Mouse (Mus musculus) lung, embryonic 16.5 days (tissue): ENCODE data around the gene Sp140. TPM values are rescaled to one million over a fixed set of nuclear protein-coding genes. Genes with fewer than 3 reads are reported as not detected.
"Not testable (repeated sequence)": the region's sequence is repeated elsewhere in the genome, so short reads cannot be mapped to it uniquely, and the experiment has no call there.

ENCODE experiments used
- ATAC-seq: fragments of 200-750 bp; cut with Nextera tagmentation; 2 replicates; pipeline ENCODE4 v1.8.0; 2017; ENCODE audit warnings: low read depth, mild to moderate bottlenecking, moderate library complexity
- H3K27ac ChIP-seq: fragments of 300-500 bp; sonication (generic); 2 replicates; pipeline ENCODE4 v1.5.1; 2014; ENCODE audit warnings: mild to moderate bottlenecking, control low read depth, low read length
- H3K27me3 ChIP-seq: fragments of 300-500 bp; sonication (generic); 2 replicates; pipeline ENCODE4 v1.6.1; 2014; ENCODE audit warnings: low read depth, low read length, mixed read lengths; ENCODE audit not compliant: control insufficient read depth, insufficient read depth
- H3K36me3 ChIP-seq: fragments of 300-500 bp; sonication (generic); 2 replicates; pipeline ENCODE4 v1.6.1; 2014; ENCODE audit warnings: low read length; ENCODE audit not compliant: control insufficient read depth, insufficient read depth
- H3K4me1 ChIP-seq: fragments of 300-500 bp; sonication (generic); replicated peaks from 2 replicates; pipeline ENCODE4 v1.6.1; 2014; ENCODE audit warnings: low read length, mixed read lengths; ENCODE audit not compliant: control insufficient read depth, insufficient read depth
- H3K4me2 ChIP-seq: fragments of 300-500 bp; sonication (generic); 2 replicates; pipeline ENCODE4 v1.6.1; 2014; ENCODE audit warnings: low read depth, low read length, control low read depth
- H3K4me3 ChIP-seq: fragments of 300-500 bp; sonication (generic); 2 replicates; pipeline ENCODE4 v1.5.1; 2014; ENCODE audit warnings: mild to moderate bottlenecking, low read length, control low read depth
- H3K9ac ChIP-seq: fragments of 300-500 bp; sonication (generic); 2 replicates; pipeline ENCODE4 v1.6.1; 2014; ENCODE audit warnings: low read length, control low read depth
- H3K9me3 ChIP-seq: fragments of 300-500 bp; sonication (generic); 2 replicates; pipeline ENCODE4 v1.6.1; 2016; ENCODE audit warnings: low read length; ENCODE audit not compliant: control insufficient read depth
- WGBS: fragments of 180-500 bp; shearing (Covaris S2); extraction: QIAGEN DNeasy Blood & Tissue Kit; methylation state at CpG from one replicate; pipeline ENCODE4 v1.1.7; 2014; 5-methylcytosine and 5-hydroxymethylcytosine counted together
- polyA plus RNA-seq: library from polyadenylated mRNA; unstranded; fragments of >200 nt; fragmentation: Nextera tagmentation; extraction: Ambion mirVana; gene quantifications from 2 replicates; pipeline ENCODE4 v1.2.1, GENCODE M21; 2015

Gene Sp140
- 1.9 and 3.4 TPM in 2 replicates for polyA plus RNA-seq

GRCm38 (mm10) chr1:85600078-85600477 is at the start of gene Sp140:
Sp140 (plus strand) TSS chr1:85600378.
- H3K4me2 ChIP-seq: 0 out of 2 replicates have a peak within 1 kb of the TSS, but pooled peaks have one; percentile 21
- not testable (repeated sequence) for ATAC-seq, H3K36me3 ChIP-seq, H3K9me3 ChIP-seq, H3K9ac ChIP-seq, H3K4me3 ChIP-seq, H3K4me1 ChIP-seq, H3K27me3 ChIP-seq, H3K27ac ChIP-seq
- WGBS: no CpG with 5 or more reads among the region's 5 CpGs

- H3K4me3 ChIP-seq, H3K4me2 ChIP-seq, H3K27ac ChIP-seq, H3K4me1 ChIP-seq, H3K9me3 ChIP-seq, H3K27me3 ChIP-seq, ATAC-seq, H3K9ac ChIP-seq, H3K36me3 ChIP-seq: not testable (repeated sequence)
- WGBS: 79% methylated on average over 4 of the region's 4 CpGs
Measured at GRCm38 (mm10) chr1:85555261-85555660, 44.9 kb upstream of the Sp140 start.

- not testable (repeated sequence) for H3K9me3 ChIP-seq, ATAC-seq, H3K4me1 ChIP-seq, H3K27ac ChIP-seq, H3K4me2 ChIP-seq, H3K36me3 ChIP-seq, H3K9ac ChIP-seq, H3K4me3 ChIP-seq, H3K27me3 ChIP-seq
- WGBS: 60% methylated on average over 4 of the region's 4 CpGs
Measured at GRCm38 (mm10) chr1:85573554-85573953, 26.6 kb upstream of the Sp140 start.

- not testable (repeated sequence) for H3K27ac ChIP-seq, ATAC-seq, H3K9ac ChIP-seq, H3K27me3 ChIP-seq, H3K36me3 ChIP-seq, H3K4me3 ChIP-seq, H3K9me3 ChIP-seq, H3K4me1 ChIP-seq, H3K4me2 ChIP-seq
- WGBS: 68% methylated on average over 2 of the region's 3 CpGs
Measured at GRCm38 (mm10) chr1:85575376-85575775, 24.8 kb upstream of the Sp140 start, which contains the start of gene G530012D18Rik. G530012D18Rik (plus strand) TSS chr1:85575676.

GRCm38 (mm10) chr1:85578372-85579010 is 21.7 kb upstream of the Sp140 start:
- not testable (repeated sequence) for H3K9ac ChIP-seq, ATAC-seq, H3K9me3 ChIP-seq, H3K4me2 ChIP-seq, H3K27ac ChIP-seq, H3K4me1 ChIP-seq, H3K36me3 ChIP-seq, H3K4me3 ChIP-seq, H3K27me3 ChIP-seq
- WGBS: 41% methylated on average over 3 of the region's 3 CpGs

GRCm38 (mm10) chr1:85579199-85580147 is 20.7 kb upstream of the Sp140 start:
- H3K36me3 ChIP-seq, ATAC-seq, H3K4me1 ChIP-seq, H3K4me2 ChIP-seq, H3K4me3 ChIP-seq, H3K9ac ChIP-seq, H3K27me3 ChIP-seq, H3K9me3 ChIP-seq, H3K27ac ChIP-seq: not testable (repeated sequence)
- 55% methylated on average over 6 of the region's 7 CpGs for WGBS

- not testable (repeated sequence) for H3K27me3 ChIP-seq, H3K4me2 ChIP-seq, H3K9me3 ChIP-seq, H3K36me3 ChIP-seq, H3K27ac ChIP-seq, H3K4me3 ChIP-seq, H3K9ac ChIP-seq, H3K4me1 ChIP-seq
- 0 out of 2 replicates have a peak, but pooled peaks have one; percentile 34 for ATAC-seq
- 79% methylated on average over 2 of the region's 4 CpGs for WGBS
Measured at GRCm38 (mm10) chr1:85580148-85580534, 20.0 kb upstream of the Sp140 start.

GRCm38 (mm10) chr1:85580578-85580977 is 19.6 kb upstream of the Sp140 start:
- not testable (repeated sequence) for H3K4me1 ChIP-seq, H3K36me3 ChIP-seq, H3K9me3 ChIP-seq, H3K4me2 ChIP-seq, H3K9ac ChIP-seq, H3K27ac ChIP-seq, ATAC-seq, H3K27me3 ChIP-seq, H3K4me3 ChIP-seq
- WGBS: 60% methylated on average over 3 of the region's 3 CpGs

- H3K27ac ChIP-seq, H3K9me3 ChIP-seq, H3K27me3 ChIP-seq, H3K9ac ChIP-seq, H3K4me3 ChIP-seq, H3K36me3 ChIP-seq, H3K4me1 ChIP-seq, H3K4me2 ChIP-seq, ATAC-seq: not testable (repeated sequence)
- 34% methylated on average over 5 of the region's 5 CpGs for WGBS
Measured at GRCm38 (mm10) chr1:85581518-85581917, 18.7 kb upstream of the Sp140 start.
